Mouse (Mus musculus): ENCODE measurements around the gene Hist2h2aa2. TPM values are rescaled to one million over a fixed set of nuclear protein-coding genes. Genes with fewer than 3 reads are reported as not detected.

Hist2h2aa2 gene
- polyA plus RNA-seq, 1 experiment: 18.0 TPM

- TF ChIP-seq CTCF (IDR thresholded peaks at IDR 0.05; ENCODE audit: extremely low read depth, insufficient read depth, low read length): no peak
- TF ChIP-seq POLR2A (IDR thresholded peaks at IDR 0.05; ENCODE audit: extremely low read depth, insufficient read depth, low read length): peak; percentile 91
- H3K27ac ChIP-seq (ENCODE audit: insufficient read depth, low read length): peak overlapping the region; percentile 78
- H3K4me3 ChIP-seq (ENCODE audit: insufficient read depth, low read length): peak overlapping the region; percentile 59
- H3K4me1 ChIP-seq (ENCODE audit: control insufficient read depth, insufficient read depth, low read length): no peaks in the 10 kb centered on the region; the same call in 1 of the 2 replicates
Measured at GRCm38 (mm10) chr3:96262216-96262875, 22.3 kb upstream of the Hist2h2aa2 start.

GRCm38 (mm10) chr3:96261623-96262022, 21.5 kb upstream of the Hist2h2aa2 start:
- no peaks in the 10 kb centered on the region; the same call in 1 of the 2 replicates for H3K4me1 ChIP-seq (ENCODE audit: control insufficient read depth, insufficient read depth, low read length)
- peak overlapping the region; percentile 59 for H3K4me3 ChIP-seq (ENCODE audit: insufficient read depth, low read length)
- peak overlapping the region; percentile 7; the same call in 1 of the 2 replicates for H3K27ac ChIP-seq (ENCODE audit: insufficient read depth, low read length)
- no peak for TF ChIP-seq CTCF (IDR thresholded peaks at IDR 0.05; ENCODE audit: extremely low read depth, insufficient read depth, low read length)
- TF ChIP-seq POLR2A (IDR thresholded peaks at IDR 0.05; ENCODE audit: extremely low read depth, insufficient read depth, low read length): no peak

GRCm38 (mm10) chr3:96260220-96260619, 20.1 kb upstream of the Hist2h2aa2 start:
- no peak overlapping the region for H3K4me3 ChIP-seq (ENCODE audit: insufficient read depth, low read length)
- TF ChIP-seq POLR2A (IDR thresholded peaks at IDR 0.05; ENCODE audit: extremely low read depth, insufficient read depth, low read length) (no peak), CTCF (IDR thresholded peaks at IDR 0.05; ENCODE audit: extremely low read depth, insufficient read depth, low read length) (no peak)

GRCm38 (mm10) chr3:96257190-96257589, 17.1 kb upstream of the Hist2h2aa2 start:
- no peak overlapping the region for H3K27ac ChIP-seq (ENCODE audit: insufficient read depth, low read length)
- no peaks in the 10 kb centered on the region; the same call in 1 of the 2 replicates for H3K4me1 ChIP-seq (ENCODE audit: control insufficient read depth, insufficient read depth, low read length)
- no peak overlapping the region for H3K4me3 ChIP-seq (ENCODE audit: insufficient read depth, low read length)
- TF ChIP-seq POLR2A (IDR thresholded peaks at IDR 0.05; ENCODE audit: extremely low read depth, insufficient read depth, low read length): no peak
- no peak for TF ChIP-seq CTCF (IDR thresholded peaks at IDR 0.05; ENCODE audit: extremely low read depth, insufficient read depth, low read length)

More at GRCm38 (mm10) chr3:96260220-96260619, 20.1 kb upstream of the Hist2h2aa2 start:
- no peaks in the 10 kb centered on the region; the same call in 1 of the 2 replicates for H3K4me1 ChIP-seq (ENCODE audit: control insufficient read depth, insufficient read depth, low read length)
- no peak overlapping the region for H3K27ac ChIP-seq (ENCODE audit: insufficient read depth, low read length)

- no peak overlapping the region for H3K27ac ChIP-seq (ENCODE audit: insufficient read depth, low read length)
- TF ChIP-seq POLR2A (IDR thresholded peaks at IDR 0.05; ENCODE audit: extremely low read depth, insufficient read depth, low read length) (no peak), CTCF (IDR thresholded peaks at IDR 0.05; ENCODE audit: extremely low read depth, insufficient read depth, low read length) (no peak)
- no peaks in the 10 kb centered on the region for H3K4me1 ChIP-seq (ENCODE audit: control insufficient read depth, insufficient read depth, low read length)
- H3K4me3 ChIP-seq (ENCODE audit: insufficient read depth, low read length): no peak overlapping the region
Measured at GRCm38 (mm10) chr3:96255926-96256593, 16.0 kb upstream of the Hist2h2aa2 start.

GRCm38 (mm10) chr3:96254683-96255355, 14.7 kb upstream of the Hist2h2aa2 start:
- H3K4me1 ChIP-seq (ENCODE audit: control insufficient read depth, insufficient read depth, low read length): no peaks in the 10 kb centered on the region
- H3K4me3 ChIP-seq (ENCODE audit: insufficient read depth, low read length): no peak overlapping the region
- TF ChIP-seq POLR2A (IDR thresholded peaks at IDR 0.05; ENCODE audit: extremely low read depth, insufficient read depth, low read length): no peak
- TF ChIP-seq CTCF (IDR thresholded peaks at IDR 0.05; ENCODE audit: extremely low read depth, insufficient read depth, low read length): no peak

GRCm38 (mm10) chr3:96251787-96252186, 11.7 kb upstream of the Hist2h2aa2 start:
- no peak overlapping the region for H3K4me3 ChIP-seq (ENCODE audit: insufficient read depth, low read length)
- no peak overlapping the region for H3K27ac ChIP-seq (ENCODE audit: insufficient read depth, low read length)
- H3K4me1 ChIP-seq (ENCODE audit: control insufficient read depth, insufficient read depth, low read length): no peaks in the 10 kb centered on the region
- no peak for TF ChIP-seq POLR2A (IDR thresholded peaks at IDR 0.05; ENCODE audit: extremely low read depth, insufficient read depth, low read length)
- TF ChIP-seq CTCF (IDR thresholded peaks at IDR 0.05; ENCODE audit: extremely low read depth, insufficient read depth, low read length): no peak

More at GRCm38 (mm10) chr3:96254683-96255355, 14.7 kb upstream of the Hist2h2aa2 start:
- no peak overlapping the region for H3K27ac ChIP-seq (ENCODE audit: insufficient read depth, low read length)

GRCm38 (mm10) chr3:96250890-96251289, 10.8 kb upstream of the Hist2h2aa2 start:
- Histone ChIP-seq H3K27ac (ENCODE audit: insufficient read depth, low read length) (no peak overlapping the region), H3K4me1 (ENCODE audit: control insufficient read depth, insufficient read depth, low read length) (no peaks in the 10 kb centered on the region), H3K4me3 (ENCODE audit: insufficient read depth, low read length) (no peak overlapping the region)
- no peak for TF ChIP-seq CTCF (IDR thresholded peaks at IDR 0.05; ENCODE audit: extremely low read depth, insufficient read depth, low read length)
- TF ChIP-seq POLR2A (IDR thresholded peaks at IDR 0.05; ENCODE audit: extremely low read depth, insufficient read depth, low read length): no peak

GRCm38 (mm10) chr3:96249034-96249345, 8.9 kb upstream of the Hist2h2aa2 start:
- TF ChIP-seq POLR2A (IDR thresholded peaks at IDR 0.05; ENCODE audit: extremely low read depth, insufficient read depth, low read length) (no peak), CTCF (IDR thresholded peaks at IDR 0.05; ENCODE audit: extremely low read depth, insufficient read depth, low read length) (no peak)
- Histone ChIP-seq H3K4me1 (ENCODE audit: control insufficient read depth, insufficient read depth, low read length) (peaks cover 2% of the 10 kb centered on the region; the same call in 1 of the 2 replicates), H3K27ac (ENCODE audit: insufficient read depth, low read length) (no peak overlapping the region), H3K4me3 (ENCODE audit: insufficient read depth, low read length) (no peak overlapping the region)
